Mouse (Mus musculus): ENCODE data around the gene Stap1. TPM values are rescaled to one million over a fixed set of nuclear protein-coding genes. Genes with fewer than 3 reads are reported as not detected.

Gene Stap1
- polyA plus RNA-seq, 1 experiment from 2014 or later: 2.6 TPM

Other genes starting within 250 kb of the Stap1 start
- 25.7 and 25.8 TPM in 2 replicates for gene Cenpc1, start 6.2 kb upstream of the Stap1 start, polyA plus RNA-seq (2014; fragmentation: Nextera tagmentation; extraction: Ambion mirVana)
- 14.7 and 16.0 TPM in 2 replicates for gene Uba6, start 101.1 kb downstream of the Stap1 start, polyA plus RNA-seq (2014; fragmentation: Nextera tagmentation; extraction: Ambion mirVana)
- not detected in 2 replicates for gene Gnrhr, start 126.2 kb downstream of the Stap1 start, polyA plus RNA-seq (2014; fragmentation: Nextera tagmentation; extraction: Ambion mirVana)
- gene Tmprss11c, start 217.6 kb downstream of the Stap1 start, polyA plus RNA-seq (2014; fragmentation: Nextera tagmentation; extraction: Ambion mirVana): not detected in 2 replicates